Mouse (Mus musculus): ENCODE data around the gene Gm8271.
"Not testable (repeated sequence)": the region's sequence is repeated elsewhere in the genome, so short reads cannot be mapped to it uniquely, and the experiment has no call there.

Gene Gm8271

GRCm38 (mm10) chr14:5185493-5185892 lies at the start of gene Gm8271:
Gm8271 (plus strand) TSS chr14:5185793.
- not testable (repeated sequence) for DNase-seq (ENCODE audit: low read depth, low spot score)

- not testable (repeated sequence) for DNase-seq (ENCODE audit: low read depth, low spot score)
These were observed 21.4 kb upstream of the Gm8271 start, which contains the start of gene Gm3317 for GRCm38 (mm10) chr14:5164235-5164634. Gm3317 (plus strand) TSS chr14:5164535.

Measured in embryo, embryonic 11.5 days (tissue).